Mouse (Mus musculus) lung, adult 2 months (tissue): Measurements from ENCODE around the gene Armh4.
"Not testable (repeated sequence)": the region's sequence is repeated elsewhere in the genome, so short reads cannot be mapped to it uniquely, and the experiment has no call there.

Experiments
- CTCF ChIP-seq: fragments of 200-500 bp; IDR thresholded peaks from 2 replicates; pipeline ENCODE4 v1.5.1; 2011; ENCODE audit warnings: mild to moderate bottlenecking, low read length, control low read depth; ENCODE audit not compliant: insufficient read depth
- POLR2A ChIP-seq: fragments of 200-500 bp; IDR thresholded peaks from 2 replicates; pipeline ENCODE4 v1.6.1; 2011; ENCODE audit warnings: low read depth, mild to moderate bottlenecking, control low read depth, low read length, borderline replicate concordance; ENCODE audit errors: extremely low read depth

DNA sequence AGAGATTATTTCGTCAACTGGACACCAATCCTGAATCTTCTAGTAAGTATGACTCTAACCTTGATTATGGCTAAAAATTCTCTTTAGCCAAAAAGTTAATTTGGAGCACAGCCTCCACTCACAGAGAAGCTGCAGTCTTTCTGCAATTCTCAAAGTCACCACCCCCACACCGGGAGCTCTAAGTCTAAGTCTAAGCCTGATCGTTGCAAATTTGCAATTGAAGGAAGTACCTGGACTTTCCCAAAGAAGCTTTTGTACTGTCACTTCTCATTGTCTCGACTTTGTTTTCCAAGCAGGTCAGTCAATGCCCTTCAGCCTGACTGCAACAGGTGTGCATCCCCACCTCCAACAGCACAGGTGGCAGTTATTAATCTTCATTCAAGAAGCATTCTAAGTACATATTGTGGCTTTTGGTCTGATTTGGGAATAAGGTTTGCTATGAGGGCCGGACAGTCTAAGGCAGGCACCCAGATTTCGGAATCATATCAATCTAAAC is 35.6 kb upstream of the Armh4 start:
- TF ChIP-seq CTCF, POLR2A: not testable (repeated sequence)
